Mouse (Mus musculus): ENCODE measurements around the gene Olfr110. TPM values are rescaled to one million over a fixed set of nuclear protein-coding genes. Genes with fewer than 3 reads are reported as not detected.
"Not testable (repeated sequence)": the region's sequence is repeated elsewhere in the genome, so short reads cannot be mapped to it uniquely, and the experiment has no call there.

Olfr110 gene
- polyA plus RNA-seq (2015; fragmentation: Nextera tagmentation; extraction: Ambion mirVana): not detected in 2 replicates

GRCm38 (mm10) chr17:37491930-37492518 lies at the start of gene Olfr110:
TSS of gene Olfr110 (plus strand) at chr17:37492468.
- Histone ChIP-seq H3K36me3 (no peaks in the 10 kb centered on the region), H3K4me1 (replicated peaks) (no peaks in the 10 kb centered on the region), H3K27ac (no peak within 1 kb of the TSS), H3K9ac (replicated peaks) (no peak within 1 kb of the TSS), H3K9me3 (no peaks in the 10 kb centered on the region), H3K4me2 (replicated peaks) (no peak within 1 kb of the TSS), H3K4me3 (replicated peaks) (no peak within 1 kb of the TSS), H3K27me3 (no peaks in the 10 kb centered on the region)
- 66% methylated on average over 1 of the region's 1 CpGs for WGBS
- no peak for ATAC-seq

- Histone ChIP-seq H3K27ac (no peak within 1 kb of the TSS), H3K27me3 (no peaks in the 10 kb centered on the region), H3K4me2 (replicated peaks) (no peak within 1 kb of the TSS), H3K4me1 (replicated peaks) (no peaks in the 10 kb centered on the region), H3K9me3 (no peaks in the 10 kb centered on the region), H3K4me3 (replicated peaks) (no peak within 1 kb of the TSS), H3K9ac (replicated peaks) (no peak within 1 kb of the TSS), H3K36me3 (no peaks in the 10 kb centered on the region)
- WGBS: 89% methylated on average over 1 of the region's 1 CpGs
- ATAC-seq: no peak
Measured at GRCm38 (mm10) chr17:37445180-37445579, 47.1 kb upstream of the Olfr110 start, which contains the start of gene Olfr108. TSS of gene Olfr108 (plus strand) at chr17:37445480.

GRCm38 (mm10) chr17:37458616-37459015 lies 33.7 kb upstream of the Olfr110 start, which contains the start of gene Olfr109:
TSS of gene Olfr109 (plus strand) at chr17:37458916.
- no peaks in the 10 kb centered on the region for H3K9me3 ChIP-seq
- no peak within 1 kb of the TSS for H3K27ac ChIP-seq
- H3K27me3 ChIP-seq: no peaks in the 10 kb centered on the region
- no peak within 1 kb of the TSS for H3K9ac ChIP-seq (replicated peaks)
- no peak within 1 kb of the TSS for H3K4me3 ChIP-seq (replicated peaks)
- no peak for ATAC-seq
- no peaks in the 10 kb centered on the region for H3K36me3 ChIP-seq
- H3K4me1 ChIP-seq (replicated peaks): no peaks in the 10 kb centered on the region
- WGBS: 89% methylated on average over 1 of the region's 1 CpGs
- H3K4me2 ChIP-seq (replicated peaks): no peak within 1 kb of the TSS

DNA sequence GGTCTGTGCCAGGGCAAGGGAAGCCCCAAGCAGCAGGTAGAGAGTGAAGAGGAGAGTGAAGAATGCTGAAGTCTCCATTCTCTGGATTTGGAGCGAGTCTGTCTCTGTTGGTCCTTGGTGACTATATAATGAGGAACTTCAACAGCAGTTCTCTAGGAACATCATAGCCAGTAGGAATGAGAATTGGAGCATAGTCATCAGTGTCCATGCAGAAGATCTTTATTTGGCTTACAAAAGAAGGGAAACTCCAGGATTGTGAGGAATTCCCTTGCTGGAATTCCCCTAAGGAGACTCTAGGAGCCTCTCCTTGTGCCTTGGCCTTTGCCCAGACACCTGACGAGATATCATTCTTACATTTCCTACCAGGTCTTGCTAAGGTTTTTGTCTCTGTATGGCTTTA lies 8.8 kb upstream of the Olfr110 start, which contains the start of gene H2-M2:
Gene H2-M2 (minus strand): TSS at position 101 of the 400 bp plus-strand sequence.
- no peak within 1 kb of the TSS for H3K4me2 ChIP-seq (replicated peaks)
- no peak for ATAC-seq
- no peak within 1 kb of the TSS for H3K4me3 ChIP-seq (replicated peaks)
- 84% methylated on average over 2 of the region's 2 CpGs for WGBS
- no peaks in the 10 kb centered on the region for H3K4me1 ChIP-seq (replicated peaks)
- H3K27me3 ChIP-seq: no peaks in the 10 kb centered on the region
- H3K36me3 ChIP-seq: no peaks in the 10 kb centered on the region
- H3K9ac ChIP-seq (replicated peaks): no peak within 1 kb of the TSS
- H3K9me3 ChIP-seq: no peaks in the 10 kb centered on the region
- H3K27ac ChIP-seq: no peak within 1 kb of the TSS

- 89% methylated on average over 4 of the region's 4 CpGs for WGBS
- Histone ChIP-seq H3K4me3 (replicated peaks) (no peak within 1 kb of the TSS), H3K9ac (replicated peaks) (no peak within 1 kb of the TSS), H3K4me2 (replicated peaks) (no peak within 1 kb of the TSS), H3K36me3 (no peaks in the 10 kb centered on the region), H3K27me3 (no peaks in the 10 kb centered on the region), H3K27ac (no peak within 1 kb of the TSS), H3K9me3 (no peaks in the 10 kb centered on the region), H3K4me1 (replicated peaks) (no peaks in the 10 kb centered on the region)
- ATAC-seq: no peak
Measured at GRCm38 (mm10) chr17:37507730-37508129, 15.5 kb downstream of the Olfr110 start, which contains the start of gene Olfr111. TSS of gene Olfr111 (plus strand) at chr17:37508030.

GRCm38 (mm10) chr17:37524612-37525011 lies 32.3 kb downstream of the Olfr110 start:
- not testable (repeated sequence) for H3K4me1 ChIP-seq (replicated peaks); H3K27me3 ChIP-seq; H3K9ac ChIP-seq (replicated peaks); H3K36me3 ChIP-seq; ATAC-seq; H3K4me3 ChIP-seq (replicated peaks); H3K27ac ChIP-seq; H3K9me3 ChIP-seq; H3K4me2 ChIP-seq (replicated peaks)

DNA sequence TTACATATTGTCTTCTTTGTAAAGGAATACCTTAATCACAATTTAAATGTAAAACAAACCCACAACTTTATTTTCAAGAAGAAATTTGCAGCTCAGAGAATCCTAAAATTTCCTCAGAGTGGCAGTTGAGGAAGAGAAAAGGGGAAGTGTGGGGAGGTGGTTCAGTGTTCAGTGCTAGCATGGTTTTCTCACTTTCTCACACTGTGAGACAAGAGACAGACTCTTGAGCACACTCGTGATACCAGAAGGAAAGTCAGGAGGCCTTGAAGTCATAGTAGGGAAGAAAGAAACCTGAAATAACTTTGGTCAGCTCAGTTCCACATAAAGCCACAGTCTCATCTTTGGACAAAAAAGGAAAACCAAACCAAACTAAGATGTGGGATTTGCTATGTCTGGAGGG lies 33.2 kb downstream of the Olfr110 start:
- not testable (repeated sequence) for H3K27ac ChIP-seq; H3K4me2 ChIP-seq (replicated peaks); H3K4me3 ChIP-seq (replicated peaks); H3K9ac ChIP-seq (replicated peaks); ATAC-seq; H3K27me3 ChIP-seq; H3K4me1 ChIP-seq (replicated peaks); H3K36me3 ChIP-seq; H3K9me3 ChIP-seq
- 81% methylated on average over 1 of the region's 1 CpGs for WGBS

DNA sequence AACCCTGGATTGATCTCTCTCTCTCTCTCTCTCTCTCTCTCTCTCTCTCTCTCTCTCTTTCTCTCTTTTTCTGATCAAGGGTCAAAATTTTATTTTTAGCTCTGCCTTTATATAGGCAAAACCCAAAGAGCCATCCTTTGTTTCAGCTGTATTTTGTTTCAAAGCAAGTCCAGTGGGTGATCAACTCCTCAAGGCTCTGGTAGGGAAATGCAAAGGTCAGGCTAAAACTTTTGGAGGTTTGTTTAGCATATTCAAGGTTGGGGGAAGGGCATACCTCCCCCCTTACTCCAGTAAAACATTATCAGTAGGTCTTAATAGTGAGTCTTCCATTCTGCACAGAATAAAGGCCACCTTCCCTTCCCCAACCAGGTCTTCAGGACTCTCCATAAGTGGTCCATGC lies 42.9 kb downstream of the Olfr110 start:
- no peak overlapping the region for H3K9ac ChIP-seq (replicated peaks)

GRCm38 (mm10) chr17:37538416-37538815 lies 46.1 kb downstream of the Olfr110 start:
- not testable (repeated sequence) for H3K9ac ChIP-seq (replicated peaks); H3K4me1 ChIP-seq (replicated peaks); ATAC-seq; H3K9me3 ChIP-seq; H3K36me3 ChIP-seq; H3K4me3 ChIP-seq (replicated peaks); H3K27me3 ChIP-seq; H3K27ac ChIP-seq; H3K4me2 ChIP-seq (replicated peaks)
- 64% methylated on average over 1 of the region's 1 CpGs for WGBS

More for the DNA sequence above, 42.9 kb downstream of the Olfr110 start:
- H3K4me3 ChIP-seq (replicated peaks): no peak overlapping the region
- H3K27me3 ChIP-seq: no peaks in the 10 kb centered on the region
- no peak for ATAC-seq
- H3K4me2 ChIP-seq (replicated peaks): no peak overlapping the region
- no peaks in the 10 kb centered on the region for H3K4me1 ChIP-seq (replicated peaks)
- H3K9me3 ChIP-seq: no peaks in the 10 kb centered on the region
- H3K27ac ChIP-seq: no peak overlapping the region
- H3K36me3 ChIP-seq: no peaks in the 10 kb centered on the region

DNA sequence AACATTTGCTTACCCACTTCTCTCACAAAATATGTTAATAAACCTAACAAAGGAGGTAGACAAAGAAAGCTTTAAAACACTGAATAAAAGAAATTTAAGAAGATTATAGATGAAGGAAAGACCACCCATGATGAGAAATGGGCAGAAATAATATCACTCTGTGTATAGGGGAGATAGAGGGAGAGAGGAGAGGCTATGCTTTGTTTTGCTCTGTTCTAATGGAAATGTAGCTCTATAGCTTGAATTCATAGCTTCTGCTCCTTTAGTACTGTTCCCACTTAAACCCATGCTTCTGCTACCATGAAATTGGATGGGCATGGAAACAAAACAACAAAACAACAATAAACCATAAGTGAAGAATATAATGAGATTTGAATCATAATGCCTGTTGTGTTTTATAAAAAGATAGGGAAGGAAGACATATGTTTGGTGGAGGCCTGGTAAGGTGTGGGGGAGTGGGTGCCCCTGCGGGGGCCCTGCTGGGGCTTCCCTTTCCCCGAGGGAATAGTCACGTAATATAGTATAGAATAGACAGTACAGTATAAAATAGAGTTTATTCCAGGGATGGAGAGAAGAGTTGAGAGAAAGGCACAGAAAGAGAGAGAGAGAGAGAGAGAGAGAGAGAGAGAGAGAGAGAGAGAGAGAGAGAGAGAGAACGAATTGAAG lies 49.3 kb downstream of the Olfr110 start:
- H3K4me2 ChIP-seq (replicated peaks): no peak overlapping the region
- no peaks in the 10 kb centered on the region for H3K9me3 ChIP-seq
- peak; percentile 58; the same call in 1 of the 2 replicates for ATAC-seq
- H3K4me3 ChIP-seq (replicated peaks): no peak overlapping the region
- H3K36me3 ChIP-seq: no peaks in the 10 kb centered on the region
- no peaks in the 10 kb centered on the region for H3K27me3 ChIP-seq
- no peak overlapping the region for H3K9ac ChIP-seq (replicated peaks)
- H3K4me1 ChIP-seq (replicated peaks): no peaks in the 10 kb centered on the region
- 43% methylated on average over 4 of the region's 4 CpGs for WGBS
- no peak overlapping the region for H3K27ac ChIP-seq

DNA sequence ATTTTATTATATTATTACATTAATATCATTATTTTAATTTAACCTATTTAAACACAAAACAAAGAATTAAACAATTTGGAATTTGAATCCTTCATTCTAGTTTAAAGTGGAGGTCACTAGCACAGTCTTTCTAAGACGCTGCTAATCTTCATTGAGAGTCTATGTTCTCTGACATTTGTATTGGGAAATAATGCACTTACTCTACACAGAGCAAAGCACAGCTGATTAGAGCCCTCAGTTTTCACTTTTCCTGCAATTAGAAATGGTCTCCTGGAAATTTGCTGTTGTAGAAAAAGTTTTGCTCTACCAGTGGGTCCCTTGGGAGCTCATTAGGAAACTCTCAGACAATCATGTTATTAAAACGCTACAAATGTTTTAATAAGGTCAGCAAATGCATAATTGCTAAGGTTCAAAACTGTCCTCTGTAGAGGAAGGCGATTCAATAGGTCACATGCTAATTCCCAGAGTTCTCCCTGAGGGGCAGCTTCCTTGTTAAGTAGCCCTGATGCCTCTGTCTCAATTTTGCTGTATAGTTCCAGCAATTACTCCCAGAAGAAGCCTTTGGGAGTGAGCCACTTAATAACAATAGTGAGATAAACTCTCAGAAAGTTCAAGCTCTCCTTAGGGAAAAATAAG lies 51.6 kb downstream of the Olfr110 start:
- H3K9me3 ChIP-seq: no peaks in the 10 kb centered on the region
- WGBS: 50% methylated on average over 3 of the region's 3 CpGs
- H3K27me3 ChIP-seq: no peaks in the 10 kb centered on the region
- H3K4me1 ChIP-seq (replicated peaks): no peaks in the 10 kb centered on the region
- H3K4me3 ChIP-seq (replicated peaks): no peak overlapping the region
- no peak overlapping the region for H3K4me2 ChIP-seq (replicated peaks)
- no peaks in the 10 kb centered on the region for H3K36me3 ChIP-seq
- H3K9ac ChIP-seq (replicated peaks): no peak overlapping the region
- H3K27ac ChIP-seq: no peak overlapping the region
- 0 out of 2 replicates have a peak, but pooled peaks have one; percentile 37 for ATAC-seq
